Mouse (Mus musculus): ENCODE results near the gene Malsu1.

GRCm38 (mm10) chr6:49025290-49025689, 48.3 kb upstream of the Malsu1 start:
- TF ChIP-seq CTCF (IDR thresholded peaks at IDR 0.05; ENCODE audit: insufficient read depth, low read length) = no peak
- no peak for TF ChIP-seq POLR2A (IDR thresholded peaks at IDR 0.05; ENCODE audit: borderline replicate concordance, extremely low read depth, low read depth, low read length)
